15 mouse cellular contexts compared by ENCODE assay signal in genomic region chr3:27835786-27836185, GRCm38 (mm10).
"Had no signal": no experiment of that assay in that cellular context is flagged by ENCODE, and none has a peak within 500 bp of the region (broad histone marks: within the 10 kb centered on the region; RNA-seq: fewer than 3 reads in every experiment).

No protein-coding gene starts in this region.

- H3K27me3 ChIP-seq: midbrain, embryonic 13.5 days; midbrain, embryonic 15.5 days; neural tube, embryonic 12.5 days; stomach, embryonic 15.5 days had no signal

- H3K4me3 ChIP-seq: megakaryocyte, embryonic 14.5 days; midbrain, embryonic 13.5 days; midbrain, embryonic 15.5 days; neural tube, embryonic 12.5 days; stomach, embryonic 15.5 days had no signal

- H3K27ac ChIP-seq: macrophage; midbrain, embryonic 13.5 days; midbrain, embryonic 15.5 days; neural tube, embryonic 12.5 days; stomach, embryonic 15.5 days; stomach, postnatal 0 days had no signal

- H3K9me3 ChIP-seq: midbrain, embryonic 13.5 days; midbrain, embryonic 15.5 days; neural tube, embryonic 12.5 days; stomach, embryonic 15.5 days had no signal

- DNase-seq: lung, adult 18-20 months; lung, embryonic 14.5 days; lung, postnatal 14 days; lung, postnatal 36 days; right cerebral cortex, postnatal 14 days; thymus, adult 2 months; thymus, postnatal 25 days; thymus, postnatal 4 days had no signal

- H3K4me1 ChIP-seq: megakaryocyte, embryonic 14.5 days; midbrain, embryonic 13.5 days; midbrain, embryonic 15.5 days; neural tube, embryonic 12.5 days; stomach, embryonic 15.5 days had no signal

- H3K36me3 ChIP-seq: midbrain, embryonic 13.5 days; midbrain, embryonic 15.5 days; neural tube, embryonic 12.5 days; stomach, embryonic 15.5 days had no signal
